Mouse (Mus musculus): Measurements from ENCODE around the gene Trappc6a. TPM values are rescaled to one million over a fixed set of nuclear protein-coding genes. Genes with fewer than 3 reads are reported as not detected.

Gene Trappc6a
- total RNA-seq, 2 experiments from 2014 or later, result 17.2 to 20.7 TPM

DNA sequence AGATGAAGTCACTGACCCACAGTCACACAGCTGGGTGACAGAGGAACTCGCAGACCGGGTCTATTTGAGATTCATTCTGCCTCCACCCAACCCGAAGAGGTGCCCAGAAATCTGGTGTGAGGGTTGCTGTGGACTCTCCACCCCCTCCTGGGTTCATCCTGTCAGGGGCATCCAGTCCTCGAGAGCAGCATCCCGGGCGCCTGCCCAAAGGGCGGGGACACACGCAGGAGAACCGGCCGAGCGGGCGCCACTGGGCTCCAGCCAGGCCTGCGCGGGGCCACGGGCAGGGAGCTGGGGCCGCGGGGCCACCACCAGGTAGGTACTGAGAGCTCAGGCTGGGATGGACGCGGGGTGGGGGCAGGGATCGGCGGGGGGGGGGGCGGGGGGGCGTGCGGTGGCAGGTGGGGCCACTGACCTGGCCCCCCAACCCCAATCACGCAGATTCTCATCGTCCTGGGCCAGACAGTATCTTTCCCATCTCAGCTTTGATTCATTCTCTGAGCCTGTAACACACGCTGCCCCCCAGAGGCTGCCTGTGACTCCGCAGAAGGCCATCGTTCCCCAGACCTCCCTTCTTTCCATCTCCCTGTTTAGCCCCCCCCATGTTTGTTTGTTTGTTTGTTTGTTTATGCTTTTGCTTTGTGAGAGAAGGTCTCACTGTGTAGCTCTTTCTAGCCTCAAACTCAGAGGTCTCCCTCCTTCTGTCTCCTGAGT lies 9.6 kb downstream of the Trappc6a start, which contains the start of gene Nkpd1:
Nkpd1 (plus strand) TSS at position 187 of the 714 bp plus-strand sequence.
- no peak for DNase-seq (ENCODE audit: low spot score in 2 of 2)
- H3K27ac ChIP-seq, result no peak within 1 kb of the TSS
- peak; percentile 71 for TF ChIP-seq CTCF (conservative IDR thresholded peaks at IDR 0.05)
- H3K4me3 ChIP-seq, result peak within 1 kb of the TSS; percentile 13; the same call in 1 of the 2 replicates

DNA sequence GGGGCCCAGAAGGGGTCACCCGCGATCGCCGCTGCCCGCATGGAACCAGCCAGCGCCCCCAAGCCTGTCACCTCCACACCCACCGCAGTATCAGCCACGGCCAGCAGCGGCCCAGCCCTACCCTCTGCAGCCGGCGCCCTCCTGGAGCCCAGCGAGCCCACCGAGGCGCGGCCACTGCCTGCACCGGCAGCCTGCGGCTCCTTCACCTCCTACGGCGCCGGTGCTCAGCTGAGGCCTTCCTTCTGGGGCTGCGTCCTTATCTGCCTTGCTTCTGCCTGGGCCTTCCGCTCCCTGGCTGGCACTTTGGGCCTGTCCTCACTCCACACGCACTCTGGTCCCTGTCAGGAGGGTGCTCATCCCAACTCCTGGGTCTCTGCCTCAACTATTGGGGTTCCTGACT lies 11.8 kb downstream of the Trappc6a start:
- DNase-seq (ENCODE audit: low spot score in 2 of 2), result no peak
- Histone ChIP-seq H3K27ac (no peak overlapping the region), H3K4me3 (no peak overlapping the region)
- TF ChIP-seq CTCF (conservative IDR thresholded peaks at IDR 0.05), result no peak

DNA sequence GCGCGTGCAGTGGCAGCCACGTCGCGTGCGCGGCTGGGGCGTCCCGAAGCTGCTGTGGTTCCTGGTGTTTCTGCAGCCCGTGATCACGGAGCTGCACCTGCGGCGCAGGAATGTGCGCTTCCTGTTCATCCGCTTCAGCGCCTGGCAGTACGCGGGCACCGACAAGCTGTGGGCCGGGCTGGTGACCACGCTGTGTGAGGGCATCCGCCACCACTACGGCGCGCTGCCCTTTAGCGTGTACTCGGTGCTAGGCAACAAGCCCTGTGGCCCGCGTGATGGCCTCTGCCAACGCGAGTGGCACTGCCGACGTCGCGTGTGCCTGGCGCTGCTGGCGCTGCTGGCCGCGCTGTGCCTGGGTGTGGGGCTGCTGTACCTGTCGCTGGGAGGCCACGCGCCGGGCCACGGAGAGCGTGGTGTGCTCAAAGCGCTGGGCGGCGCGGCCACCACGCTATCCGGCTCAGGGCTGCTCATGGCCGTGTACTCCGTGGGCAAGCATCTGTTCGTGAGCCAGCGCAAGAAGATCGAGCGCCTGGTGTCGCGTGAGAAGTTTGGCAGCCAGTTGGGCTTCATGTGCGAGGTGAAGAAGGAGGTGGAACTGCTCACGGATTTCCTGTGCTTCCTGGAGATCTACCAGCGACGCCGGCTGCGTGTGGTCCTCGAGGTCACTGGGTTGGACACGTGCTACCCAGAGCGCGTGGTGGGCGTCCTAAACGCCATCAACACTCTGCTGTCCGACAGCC lies 15.0 kb downstream of the Trappc6a start:
- TF ChIP-seq CTCF (conservative IDR thresholded peaks at IDR 0.05), result no peak
- Histone ChIP-seq H3K4me3 (peak overlapping the region; percentile 47), H3K27ac (no peak overlapping the region)
- no peak for DNase-seq (ENCODE audit: low spot score in 2 of 2)

DNA sequence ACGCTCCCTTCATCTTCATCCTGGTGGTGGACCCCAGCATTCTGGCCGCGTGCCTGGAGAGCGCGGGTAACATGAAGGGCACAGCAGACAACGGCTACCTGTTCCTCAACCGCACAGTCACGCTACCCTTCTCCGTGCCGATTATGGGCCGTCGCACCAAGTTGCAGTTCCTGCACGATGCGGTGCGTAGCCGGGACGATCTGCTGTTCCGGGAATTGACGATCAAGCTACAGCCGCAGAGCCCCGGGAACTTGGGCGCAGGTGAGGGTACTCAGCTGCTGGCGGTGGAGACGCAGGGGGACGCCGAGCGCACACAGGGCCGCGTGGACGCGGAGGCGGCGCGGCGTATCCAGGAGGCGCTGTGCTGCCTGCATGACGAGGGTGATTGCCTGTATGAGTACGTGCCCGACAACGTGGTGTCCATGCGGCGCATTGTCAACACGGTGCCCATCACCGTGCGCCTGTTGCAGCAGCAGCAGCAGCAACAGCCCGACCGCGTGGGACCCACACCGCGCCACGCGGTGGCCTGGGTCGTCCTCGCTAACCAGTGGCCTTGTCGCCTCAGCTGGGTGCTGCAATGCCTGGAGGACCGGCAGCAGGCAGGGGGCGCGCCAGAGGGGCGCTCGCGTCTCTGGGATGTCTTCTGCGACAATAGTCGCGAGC lies 15.7 kb downstream of the Trappc6a start:
- Histone ChIP-seq H3K4me3 (peak overlapping the region; percentile 47), H3K27ac (0 out of 2 replicates have a peak overlapping the region, but pooled peaks have one; percentile 29)
- peak; percentile 60 to 67 for DNase-seq (ENCODE audit: low spot score in 2 of 2)
- TF ChIP-seq CTCF (conservative IDR thresholded peaks at IDR 0.05), result peak; percentile 82

DNA sequence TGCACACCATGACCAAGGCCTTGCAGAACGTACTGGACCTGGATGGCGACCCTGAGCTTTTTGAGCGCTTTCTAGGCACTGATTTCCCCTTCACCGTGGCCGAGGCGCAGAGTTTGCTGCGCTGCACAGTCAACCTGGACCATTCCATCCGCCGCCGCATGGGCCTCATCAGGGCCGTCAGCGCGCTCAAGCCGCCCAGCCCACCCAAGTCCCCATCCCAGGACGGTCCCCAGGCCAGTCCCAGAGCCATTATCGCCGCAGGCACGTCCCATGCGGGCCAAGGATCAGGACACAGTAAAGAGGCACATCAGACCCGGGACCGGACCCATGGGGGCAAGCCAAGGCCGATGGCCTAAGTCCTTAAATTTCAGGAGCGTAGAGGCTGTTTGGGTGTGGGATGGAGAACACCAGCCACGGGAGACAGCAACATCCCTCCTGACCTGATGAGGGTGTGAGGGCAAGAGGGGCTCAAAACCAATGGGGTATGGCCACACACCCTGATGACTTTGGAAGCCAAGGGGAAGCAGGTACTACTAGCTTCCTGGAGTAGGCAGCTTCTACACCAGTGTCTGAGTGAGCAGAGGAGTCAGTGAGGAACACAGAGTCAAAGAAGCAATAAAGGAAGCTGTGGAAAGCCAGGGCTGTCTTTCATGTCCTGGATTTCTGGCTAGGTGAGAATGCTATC lies 16.4 kb downstream of the Trappc6a start:
- DNase-seq (ENCODE audit: low spot score in 2 of 2), result no peak
- TF ChIP-seq CTCF (conservative IDR thresholded peaks at IDR 0.05), result no peak
- 0 out of 2 replicates have a peak overlapping the region, but pooled peaks have one; percentile 29 for H3K27ac ChIP-seq
- peak overlapping the region; percentile 47 for H3K4me3 ChIP-seq

DNA sequence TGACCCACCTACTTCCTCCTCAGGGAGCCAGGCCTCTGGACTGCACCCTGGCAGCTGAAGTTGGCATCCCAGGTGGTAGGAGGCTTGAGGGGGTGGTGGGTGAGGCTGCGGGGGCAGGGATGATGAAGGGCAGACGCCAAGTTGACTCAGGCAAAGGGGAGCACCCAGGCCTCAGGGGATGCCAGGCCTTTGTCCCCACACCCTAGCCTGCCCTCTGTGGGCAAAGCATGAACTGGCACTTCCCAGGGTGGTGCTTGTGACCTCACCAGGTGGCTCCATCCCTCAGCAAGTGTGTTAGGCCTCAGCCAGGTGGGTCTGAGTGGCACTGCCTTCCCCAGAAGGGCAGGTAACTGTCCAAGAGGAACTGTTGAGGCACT lies 16.9 kb downstream of the Trappc6a start:
- TF ChIP-seq CTCF (conservative IDR thresholded peaks at IDR 0.05), result 0 out of 2 replicates have a peak, but pooled peaks have one; percentile 12
- no peak overlapping the region for H3K27ac ChIP-seq
- DNase-seq (ENCODE audit: low spot score in 2 of 2), result no peak
- no peak overlapping the region for H3K4me3 ChIP-seq

DNA sequence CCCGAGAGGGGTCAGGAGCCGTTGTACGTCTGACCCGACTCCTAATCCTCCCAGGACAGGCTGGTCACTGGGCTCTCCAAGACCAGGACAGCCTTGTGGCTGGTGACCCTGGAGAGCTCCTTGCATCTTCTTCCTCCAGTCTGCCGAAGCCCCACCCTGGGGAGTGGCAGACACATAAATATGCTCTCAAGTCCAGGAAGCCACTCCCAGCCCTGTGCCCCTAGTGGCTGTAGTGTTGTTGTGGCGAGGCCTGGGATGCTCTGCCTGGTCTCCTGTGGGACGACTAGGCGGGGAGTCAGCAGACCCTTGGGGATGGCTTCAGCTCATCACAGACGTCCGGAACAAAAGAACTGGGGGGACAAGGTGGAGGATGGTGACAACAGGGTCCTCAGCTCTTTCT lies 22.9 kb downstream of the Trappc6a start:
- H3K27ac ChIP-seq, result no peak overlapping the region
- no peak; the same call in 1 of the 2 replicates for TF ChIP-seq CTCF (conservative IDR thresholded peaks at IDR 0.05)

DNA sequence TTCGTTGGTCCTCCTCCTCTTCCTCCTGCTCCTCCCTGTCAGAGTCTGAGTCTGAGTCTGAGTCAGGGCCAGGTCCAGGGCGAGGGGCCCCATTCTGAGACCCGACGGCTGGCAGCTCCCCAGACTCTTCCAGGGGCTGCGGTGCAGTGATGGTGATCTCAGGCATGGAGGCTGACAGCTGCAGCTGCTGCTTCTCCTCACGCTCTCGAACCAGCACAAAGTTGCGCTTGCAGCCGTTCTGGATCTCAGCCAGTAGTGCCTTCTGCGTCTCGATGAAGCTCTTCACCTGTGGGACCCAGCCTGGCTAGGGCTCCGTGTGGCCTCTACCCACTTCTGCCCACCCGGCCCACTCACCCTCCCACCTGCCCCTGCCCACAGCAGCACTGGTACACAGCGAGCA lies 24.0 kb downstream of the Trappc6a start:
- no peak for TF ChIP-seq CTCF (conservative IDR thresholded peaks at IDR 0.05)
- DNase-seq (ENCODE audit: low spot score in 2 of 2), result no peak
- H3K4me3 ChIP-seq, result no peak overlapping the region

More for the DNA sequence above, 22.9 kb downstream of the Trappc6a start:
- no peak for DNase-seq (ENCODE audit: low spot score in 2 of 2)
- H3K4me3 ChIP-seq, result no peak overlapping the region

DNA sequence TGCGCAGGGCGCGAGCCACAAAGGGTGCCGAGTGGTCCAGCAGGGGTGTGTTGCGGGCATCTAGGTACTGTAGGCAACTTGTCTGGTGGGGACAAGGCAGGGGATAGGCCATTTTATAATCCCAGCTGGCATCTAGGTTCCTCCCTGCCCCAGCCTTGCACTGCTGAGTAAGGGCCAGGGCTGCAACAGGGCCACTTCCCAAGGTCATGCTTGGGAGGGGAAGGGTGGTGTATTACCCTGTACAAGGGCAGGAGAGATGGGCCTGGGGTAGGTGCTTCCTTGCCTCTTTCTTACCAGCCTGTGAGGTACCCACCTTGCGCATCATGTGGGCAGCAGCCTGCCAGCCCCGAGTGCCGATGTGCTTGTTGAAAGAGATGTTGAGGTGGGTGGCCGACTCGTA lies 26.5 kb downstream of the Trappc6a start:
- Histone ChIP-seq H3K27ac (no peak overlapping the region), H3K4me3 (no peak overlapping the region)
- DNase-seq (ENCODE audit: low spot score in 2 of 2), result no peak
- no peak for TF ChIP-seq CTCF (conservative IDR thresholded peaks at IDR 0.05)

More for the DNA sequence above, 24.0 kb downstream of the Trappc6a start:
- no peak overlapping the region for H3K27ac ChIP-seq

DNA sequence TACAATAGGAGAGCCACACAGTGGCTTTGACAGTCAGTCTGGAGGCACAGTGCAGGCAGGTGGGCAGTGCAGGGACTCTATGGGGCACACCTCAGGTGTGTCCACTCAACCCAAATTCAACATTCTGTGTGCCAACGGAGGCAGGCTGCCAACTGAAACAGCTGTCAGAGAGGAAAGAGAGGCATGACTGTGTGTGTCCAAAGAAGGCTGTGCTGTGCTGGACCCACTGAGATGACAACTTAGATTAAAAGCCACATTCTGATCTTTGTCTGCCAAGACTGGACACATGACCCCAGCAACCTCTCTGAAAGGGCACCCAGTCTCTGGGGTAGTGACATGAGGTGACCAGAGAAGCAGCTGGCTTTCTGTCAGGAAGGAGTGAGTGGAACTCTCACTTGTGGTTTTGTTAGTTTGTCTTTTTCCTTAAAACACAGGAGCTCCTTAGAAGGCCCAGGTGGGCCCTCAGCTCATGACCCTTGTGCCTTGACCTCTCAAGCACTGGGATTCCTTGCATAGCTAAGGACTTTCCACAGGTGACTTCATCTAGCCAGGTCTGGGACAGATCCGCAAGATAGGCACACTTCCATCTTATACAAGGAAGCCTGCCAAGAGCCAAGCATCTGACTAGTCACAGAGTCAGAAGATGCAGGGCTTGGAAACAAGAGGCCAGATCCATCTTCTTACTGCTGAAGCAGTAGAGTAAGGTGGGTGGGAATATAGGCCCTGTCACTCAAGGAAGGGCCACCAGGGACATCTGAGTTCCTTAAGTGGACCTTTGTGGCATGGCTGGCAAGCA lies 32.8 kb downstream of the Trappc6a start:
- TF ChIP-seq CTCF (conservative IDR thresholded peaks at IDR 0.05), result no peak
- no peak for DNase-seq (ENCODE audit: low spot score in 2 of 2)
- H3K27ac ChIP-seq, result peak overlapping the region; percentile 65; the same call in 1 of the 2 replicates
- no peak overlapping the region for H3K4me3 ChIP-seq

DNA sequence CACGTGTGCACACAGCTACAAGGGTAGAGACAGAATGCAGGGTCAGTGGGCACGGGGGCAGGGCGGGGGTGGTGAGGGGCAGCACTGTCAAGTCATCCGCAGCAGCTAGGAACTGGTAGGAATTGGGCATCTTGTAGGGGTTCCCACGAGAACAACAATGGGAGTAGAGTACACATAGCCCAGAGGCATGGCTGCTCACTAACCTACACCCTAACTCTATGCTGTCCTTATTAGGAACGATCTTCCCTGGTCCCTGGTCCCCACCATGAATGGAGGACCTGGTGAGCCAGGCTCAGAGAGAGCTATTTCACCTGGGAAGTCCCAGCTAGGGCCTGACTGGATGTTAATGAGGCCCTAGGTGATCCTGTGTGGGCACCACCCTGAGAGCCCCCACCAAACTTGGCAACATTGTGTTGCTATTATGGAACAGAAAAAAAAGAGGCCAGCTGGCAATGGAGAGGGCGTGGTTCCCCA lies 33.5 kb downstream of the Trappc6a start:
- DNase-seq (ENCODE audit: low spot score in 2 of 2), result no peak
- H3K27ac ChIP-seq, result peak overlapping the region; percentile 65
- no peak for TF ChIP-seq CTCF (conservative IDR thresholded peaks at IDR 0.05)
- H3K4me3 ChIP-seq, result no peak overlapping the region
